Mouse (Mus musculus): ENCODE data around the gene Ranbp10.

GRCm38 (mm10) chr8:105810245-105810786, 16.8 kb downstream of the Ranbp10 start:
- TF ChIP-seq EP300 (IDR thresholded peaks at IDR 0.05; ENCODE audit: low read depth) (no peak), CTCF (IDR thresholded peaks at IDR 0.05; ENCODE audit: low read depth) (no peak)
